Mouse (Mus musculus) G1E-ER4 (cell line): ENCODE data around the gene Lrrc42. TPM values are rescaled to one million over a fixed set of nuclear protein-coding genes. Genes with fewer than 3 reads are reported as not detected.

Experiments used
- GATA1 ChIP-seq: IDR thresholded peaks from one replicate; pipeline ENCODE4 v1.8.0; 2012; ENCODE audit warnings: low read length, inconsistent platforms
- polyA plus RNA-seq: library from polyadenylated mRNA; stranded (reverse); fragments of >175 nt; gene quantifications from 2 replicates; pipeline ENCODE4 v1.2.3, GENCODE M21; 2012

The Lrrc42 gene
- 12.4 and 14.1 TPM in 2 replicates for polyA plus RNA-seq

DNA sequence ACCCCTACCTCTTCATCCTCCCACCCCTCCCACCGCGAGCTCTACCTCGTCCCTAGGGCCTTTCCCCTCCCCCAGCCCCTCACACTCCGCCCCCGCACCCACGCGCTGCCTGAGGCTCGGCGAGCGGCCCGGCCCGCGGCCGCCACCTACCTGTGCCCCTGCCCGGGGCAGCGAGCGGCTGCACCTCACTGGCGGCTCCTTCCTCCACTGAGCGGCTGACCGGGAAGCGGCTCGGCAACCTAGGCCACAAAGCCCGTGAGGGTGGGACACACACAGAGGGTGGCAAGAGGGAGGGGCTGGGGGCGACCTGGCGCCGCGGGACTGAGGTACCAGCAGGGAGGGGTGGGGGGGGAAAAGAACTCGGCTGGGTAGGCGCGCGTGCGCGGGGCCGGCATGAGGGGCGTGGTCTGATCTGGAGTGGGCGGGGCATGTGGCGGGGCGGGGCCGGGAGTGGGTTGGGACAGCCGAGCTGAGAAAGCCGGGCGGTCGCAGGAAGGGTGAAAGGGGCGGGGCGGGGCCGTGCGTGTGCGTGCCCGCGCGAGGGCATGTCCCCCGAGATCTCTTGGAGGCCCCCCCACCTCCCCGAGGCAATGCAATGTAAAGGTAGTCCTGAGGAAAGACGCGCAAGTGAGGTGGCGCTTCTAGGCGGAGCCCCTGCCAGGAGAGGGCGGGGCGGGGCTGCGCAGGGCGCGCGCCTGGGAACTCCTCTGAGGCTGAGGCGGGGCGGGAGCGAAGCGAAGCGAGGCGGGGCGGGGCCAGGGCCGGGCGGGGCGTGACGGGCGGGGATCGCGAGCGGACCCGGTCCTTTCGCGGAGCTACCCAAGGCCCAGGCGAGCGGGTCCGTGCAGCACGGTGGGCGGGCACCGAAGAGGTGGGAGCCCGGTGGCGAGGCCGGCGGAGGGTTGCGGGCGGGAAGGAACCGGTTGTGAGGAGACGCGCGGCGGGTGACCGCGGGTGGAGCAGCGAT is at the start of gene Lrrc42, which contains the start of gene Hspb11:
Gene Lrrc42, minus strand, starts transcription at position 408 of the 967 bp plus-strand sequence.
Gene Hspb11, plus strand, starts transcription at position 469 of the 967 bp plus-strand sequence.
- no peak for TF ChIP-seq GATA1

DNA sequence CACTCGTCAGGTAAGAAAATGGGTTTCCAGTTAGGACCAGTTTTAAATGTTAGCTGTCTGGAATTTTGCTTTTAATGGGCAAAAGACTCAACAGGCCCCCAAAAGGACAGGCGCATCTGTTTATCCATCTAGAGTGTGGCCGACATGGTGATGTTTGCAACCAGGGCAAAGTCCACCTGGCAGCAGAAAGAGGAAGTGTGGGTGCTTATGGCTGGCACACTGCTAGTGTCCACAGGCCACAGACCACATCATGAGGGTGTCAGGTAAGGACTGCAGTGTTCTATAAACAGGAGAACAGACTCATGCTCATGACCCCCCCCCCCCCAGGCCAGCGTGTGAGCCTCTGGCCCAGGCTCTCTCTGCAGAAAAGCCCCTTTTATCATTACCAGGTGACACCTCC is 49.5 kb upstream of the Lrrc42 start:
- TF ChIP-seq GATA1: no peak

GRCm38 (mm10) chr4:107302221-107302620 is 48.9 kb upstream of the Lrrc42 start:
- TF ChIP-seq GATA1: no peak

DNA sequence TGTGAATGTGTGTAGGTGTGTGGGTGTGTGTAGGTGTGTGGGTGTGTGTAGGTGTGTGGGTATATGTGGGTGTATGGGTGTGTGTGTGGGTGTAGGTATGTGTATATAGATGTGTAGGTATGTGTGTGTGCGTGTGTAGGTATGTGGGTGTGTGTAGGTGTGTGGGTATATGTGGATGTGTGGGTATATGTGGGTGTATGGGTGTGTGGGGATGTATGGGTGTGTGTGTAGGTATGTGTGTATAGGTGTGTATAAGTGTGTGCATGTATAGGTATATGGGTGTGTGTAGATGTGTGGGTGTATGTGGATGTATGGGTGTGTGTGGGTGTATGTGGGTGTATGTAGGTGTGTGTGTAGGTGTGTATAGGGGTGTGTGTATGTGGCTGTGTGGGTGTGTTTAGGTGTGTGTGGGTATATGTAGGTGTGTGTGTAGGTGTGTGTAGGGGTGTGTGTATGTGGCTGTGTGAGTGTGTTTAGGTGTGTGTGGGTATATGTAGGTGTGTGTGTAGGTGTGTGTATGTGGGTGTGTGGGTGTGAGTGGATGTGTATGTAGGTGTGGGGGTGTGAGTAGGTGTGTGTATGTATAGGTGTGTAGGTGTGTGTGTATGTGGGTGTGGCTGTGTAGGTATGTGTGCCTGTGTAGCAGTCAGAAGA is 47.7 kb upstream of the Lrrc42 start:
- TF ChIP-seq GATA1: no peak

- no peak for TF ChIP-seq GATA1
These were observed 47.0 kb upstream of the Lrrc42 start for GRCm38 (mm10) chr4:107300371-107300770.

DNA sequence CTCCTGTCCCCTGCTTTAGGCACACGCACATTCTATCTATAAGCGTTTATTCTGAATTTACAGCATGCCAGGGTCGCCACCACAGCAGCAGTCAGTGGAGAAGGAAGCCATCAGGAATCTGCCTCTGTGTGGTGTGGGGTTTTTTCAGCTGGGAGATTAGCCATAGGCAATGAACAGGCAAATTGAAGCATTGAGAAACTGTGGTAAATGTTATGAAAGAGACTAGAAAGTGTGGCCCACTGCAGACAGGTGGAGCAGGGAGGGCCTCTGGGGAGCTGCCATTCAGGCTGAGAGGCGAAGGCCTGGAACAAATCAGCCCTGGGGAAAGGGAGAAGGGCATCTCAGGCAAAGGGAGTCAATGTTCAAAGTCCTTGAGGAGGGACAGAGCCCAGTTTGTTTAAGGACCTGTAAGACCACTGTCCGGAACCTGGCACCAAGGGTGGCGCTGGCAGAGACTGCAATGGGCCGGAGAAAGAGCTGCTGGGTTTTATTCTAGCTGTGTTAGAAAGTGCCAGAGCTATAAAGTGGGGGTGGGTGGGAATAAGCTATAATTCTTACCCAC is 46.5 kb upstream of the Lrrc42 start:
- TF ChIP-seq GATA1: no peak

DNA sequence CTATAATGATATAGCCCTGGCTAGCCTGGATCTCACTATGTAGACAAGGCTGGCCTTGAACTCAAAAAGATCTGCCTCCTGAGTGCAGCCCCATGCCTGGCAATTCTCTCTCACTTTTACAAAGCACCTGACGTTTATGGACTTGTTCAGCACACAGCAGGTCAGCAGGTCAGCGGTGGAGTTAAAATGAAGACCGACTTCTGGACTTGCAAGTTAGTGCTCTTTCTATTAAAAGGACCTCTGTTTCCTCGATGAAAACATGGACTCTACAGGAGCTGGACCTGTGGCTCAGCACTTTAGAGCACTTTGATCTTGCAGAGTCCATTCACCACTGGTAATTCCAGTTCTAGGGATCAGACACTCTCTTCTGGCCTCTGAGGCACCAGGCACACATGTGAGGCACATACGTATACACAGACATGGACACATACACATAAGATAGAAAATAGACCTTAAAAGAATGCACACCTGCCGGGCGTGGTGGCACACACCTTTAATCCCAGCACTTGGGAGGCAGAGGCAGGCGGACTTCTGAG is 44.8 kb upstream of the Lrrc42 start:
- no peak for TF ChIP-seq GATA1

DNA sequence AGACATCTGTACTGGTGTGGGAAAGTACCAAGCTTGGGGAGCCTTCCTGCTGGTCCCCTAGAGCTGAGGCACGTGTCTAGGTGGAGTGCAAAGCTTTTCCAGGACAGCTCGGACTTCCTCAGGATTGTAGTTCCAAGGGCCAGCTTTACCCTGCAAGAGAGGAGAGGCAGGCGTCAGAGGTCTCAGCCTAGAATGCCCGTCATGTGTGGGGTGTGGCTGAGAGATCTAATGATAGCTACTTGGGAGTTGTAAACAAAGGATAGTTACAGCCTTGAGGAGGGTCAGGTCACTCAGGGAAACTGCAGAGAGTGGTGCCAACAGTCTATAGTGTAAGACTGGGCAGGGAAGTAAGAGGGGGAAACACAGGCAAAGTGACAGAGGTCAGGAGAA is 38.9 kb upstream of the Lrrc42 start:
- no peak for TF ChIP-seq GATA1

- TF ChIP-seq GATA1: no peak
These were observed 38.4 kb upstream of the Lrrc42 start for GRCm38 (mm10) chr4:107291611-107292272.

- no peak for TF ChIP-seq GATA1
These were observed 34.2 kb upstream of the Lrrc42 start for GRCm38 (mm10) chr4:107287517-107287916.

DNA sequence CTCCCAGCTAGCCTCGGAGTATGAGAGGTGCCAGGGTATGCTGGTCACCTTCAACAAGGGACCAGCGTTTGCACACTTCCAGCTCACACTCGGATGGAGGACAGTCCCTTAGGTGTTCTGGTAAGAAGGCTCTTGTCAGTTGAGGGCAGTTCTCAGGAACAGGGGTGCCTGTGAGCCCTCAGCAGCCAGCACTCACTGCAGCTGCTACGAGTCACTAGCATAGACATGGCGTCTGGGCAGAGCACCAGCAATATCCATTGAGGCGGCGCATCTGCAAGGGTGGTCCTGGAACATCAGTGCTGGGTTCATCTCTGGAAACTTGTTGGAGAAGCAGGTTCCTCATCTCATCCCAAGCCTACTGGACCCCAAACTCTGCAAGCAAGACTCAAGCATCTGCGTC is 33.1 kb upstream of the Lrrc42 start:
- no peak for TF ChIP-seq GATA1

DNA sequence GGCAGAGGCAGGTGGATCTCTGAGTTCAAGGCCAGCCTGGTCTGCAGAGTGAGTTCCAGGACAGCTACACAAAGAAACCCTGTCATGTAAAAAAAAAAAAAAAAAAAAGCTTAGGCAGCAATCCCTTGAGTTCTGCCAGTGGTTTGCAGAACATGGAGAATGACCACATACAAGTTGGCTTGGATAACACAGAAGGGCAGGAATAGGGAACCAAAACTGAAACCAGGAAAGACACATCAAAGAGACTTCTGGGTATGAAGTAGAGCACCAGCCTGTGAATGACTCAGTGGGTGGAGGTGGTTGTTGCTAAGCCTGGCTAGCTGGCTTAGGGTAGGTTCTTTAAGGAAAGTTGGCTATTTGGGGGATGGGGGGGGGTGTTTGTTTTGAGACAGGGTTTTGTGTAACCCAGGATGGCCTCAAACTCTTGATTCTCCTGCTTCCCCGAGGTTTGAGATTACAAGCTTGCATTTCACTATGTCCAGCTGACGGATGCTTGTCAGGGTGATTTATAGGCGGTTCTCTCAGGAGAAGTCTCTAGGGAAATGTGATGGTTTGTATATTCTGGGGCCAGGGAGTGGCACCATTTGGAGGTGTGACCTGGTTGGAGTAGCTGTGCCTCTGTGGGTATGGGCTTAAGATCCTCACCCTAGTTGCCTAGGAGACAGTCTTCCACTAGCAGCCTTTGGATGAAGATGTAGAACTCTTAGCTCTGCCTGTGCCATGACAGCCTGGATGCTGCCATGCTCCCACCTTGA is 32.3 kb upstream of the Lrrc42 start:
- no peak for TF ChIP-seq GATA1

- no peak for TF ChIP-seq GATA1
These were observed 27.6 kb upstream of the Lrrc42 start for GRCm38 (mm10) chr4:107280843-107281475.

DNA sequence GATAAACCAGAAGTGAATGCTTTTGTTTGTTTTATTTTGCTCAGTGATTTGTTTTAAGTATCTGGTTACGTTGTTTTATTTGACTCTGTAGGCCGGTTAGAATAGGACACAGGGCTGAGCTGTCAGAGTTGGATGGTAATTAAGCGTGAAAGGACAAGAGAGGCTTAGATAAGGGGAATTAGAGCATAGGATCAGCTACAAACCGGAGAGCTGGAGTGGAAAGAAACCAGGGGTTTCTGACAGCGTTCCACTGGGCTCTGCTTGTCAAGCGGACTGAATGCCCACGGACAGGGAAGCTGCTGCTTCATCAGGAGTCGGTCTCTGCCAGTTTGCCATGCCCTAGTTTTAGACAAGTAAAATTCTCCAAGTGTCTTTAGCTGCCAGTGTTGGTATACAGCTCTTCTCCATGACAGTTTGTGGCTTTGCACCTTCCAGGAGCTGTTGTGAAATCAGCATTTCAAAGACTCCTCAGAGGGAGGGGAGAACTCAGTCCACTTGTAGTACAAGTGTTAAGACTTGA is 24.9 kb upstream of the Lrrc42 start:
- TF ChIP-seq GATA1: no peak

- no peak for TF ChIP-seq GATA1
These were observed 21.2 kb upstream of the Lrrc42 start for GRCm38 (mm10) chr4:107274511-107274910.
